Mouse (Mus musculus) kidney, embryonic 16.5 days (tissue): ENCODE data around the gene Calm1. TPM values are rescaled to one million over a fixed set of nuclear protein-coding genes. Genes with fewer than 3 reads are reported as not detected.

Source experiments
- ATAC-seq: fragments of 200-750 bp; cut with Nextera tagmentation; 2 replicates; pipeline ENCODE4 v1.8.0; 2017; ENCODE audit warnings: moderate TSS enrichment; ENCODE audit not compliant: low FRiP score, low TSS enrichment
- H3K27ac ChIP-seq: fragments of 300-500 bp; sonication (generic); 2 replicates; pipeline ENCODE4 v1.5.1; 2014; ENCODE audit warnings: low read length
- H3K27me3 ChIP-seq: fragments of 300-500 bp; sonication (generic); 2 replicates; pipeline ENCODE4 v1.6.1; 2014; ENCODE audit warnings: low read length, control low read depth, mixed read lengths; ENCODE audit not compliant: insufficient read depth
- H3K36me3 ChIP-seq: fragments of 300-500 bp; sonication (generic); 2 replicates; pipeline ENCODE4 v1.6.1; 2014; ENCODE audit warnings: low read length, control low read depth, mixed read lengths; ENCODE audit not compliant: insufficient read depth
- H3K4me1 ChIP-seq: fragments of 300-500 bp; sonication (generic); 2 replicates; pipeline ENCODE4 v1.6.1; 2014; ENCODE audit warnings: low read length, control low read depth, mixed read lengths; ENCODE audit not compliant: insufficient read depth
- H3K4me2 ChIP-seq: fragments of 300-500 bp; sonication (generic); replicated peaks from 2 replicates; pipeline ENCODE4 v1.6.1; 2014; ENCODE audit warnings: low read depth, low read length
- H3K4me3 ChIP-seq: fragments of 300-500 bp; sonication (generic); 2 replicates; pipeline ENCODE4 v1.5.1; 2014; ENCODE audit warnings: mild to moderate bottlenecking, low read length
- H3K9ac ChIP-seq: fragments of 300-500 bp; sonication (generic); replicated peaks from 2 replicates; pipeline ENCODE4 v1.6.1; 2014; ENCODE audit warnings: low read length
- H3K9me3 ChIP-seq: fragments of 300-500 bp; sonication (generic); 2 replicates; pipeline ENCODE4 v1.6.1; 2016; ENCODE audit warnings: low read length, control low read depth
- WGBS: fragments of 180-500 bp; shearing (Covaris S2); extraction: QIAGEN DNeasy Blood & Tissue Kit; methylation state at CpG from one replicate; pipeline ENCODE4 v1.1.7; 2014; 5-methylcytosine and 5-hydroxymethylcytosine counted together
- polyA plus RNA-seq: library from polyadenylated mRNA; unstranded; fragments of >200 nt; fragmentation: Nextera tagmentation; extraction: Ambion mirVana; gene quantifications from 2 replicates; pipeline ENCODE4 v1.2.1, GENCODE M21; 2015

Calm1 gene
- polyA plus RNA-seq, 1 experiment from 2014 or later = 1,160 TPM

DNA sequence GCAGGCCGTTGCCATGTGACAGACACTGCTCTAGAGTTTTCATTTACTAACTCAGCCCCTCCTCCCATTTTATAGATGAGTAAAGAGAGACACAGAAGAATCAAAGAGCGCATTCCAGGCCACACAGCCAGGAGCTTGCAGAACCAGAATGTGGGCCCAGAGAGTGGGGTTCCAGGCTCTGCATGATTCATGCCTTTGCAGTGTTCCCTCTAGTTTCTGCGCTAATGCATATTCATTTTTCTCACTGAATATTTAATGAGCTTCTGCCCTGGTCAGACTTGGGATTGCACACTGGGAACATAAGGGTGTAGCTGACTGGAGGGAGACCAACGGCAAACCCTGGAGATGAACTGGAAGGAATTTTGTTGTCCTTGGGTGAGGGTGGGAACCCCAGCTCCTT lies 55.2 kb downstream of the Calm1 start:
- Histone ChIP-seq H3K9me3 (no peaks in the 10 kb centered on the region), H3K9ac (no peak overlapping the region), H3K27me3 (no peaks in the 10 kb centered on the region), H3K27ac (no peak overlapping the region), H3K4me3 (no peak overlapping the region), H3K4me1 (no peaks in the 10 kb centered on the region), H3K36me3 (no peaks in the 10 kb centered on the region), H3K4me2 (no peak overlapping the region)
- WGBS = 86% methylated on average over 4 of the region's 4 CpGs
- ATAC-seq = no peak

DNA sequence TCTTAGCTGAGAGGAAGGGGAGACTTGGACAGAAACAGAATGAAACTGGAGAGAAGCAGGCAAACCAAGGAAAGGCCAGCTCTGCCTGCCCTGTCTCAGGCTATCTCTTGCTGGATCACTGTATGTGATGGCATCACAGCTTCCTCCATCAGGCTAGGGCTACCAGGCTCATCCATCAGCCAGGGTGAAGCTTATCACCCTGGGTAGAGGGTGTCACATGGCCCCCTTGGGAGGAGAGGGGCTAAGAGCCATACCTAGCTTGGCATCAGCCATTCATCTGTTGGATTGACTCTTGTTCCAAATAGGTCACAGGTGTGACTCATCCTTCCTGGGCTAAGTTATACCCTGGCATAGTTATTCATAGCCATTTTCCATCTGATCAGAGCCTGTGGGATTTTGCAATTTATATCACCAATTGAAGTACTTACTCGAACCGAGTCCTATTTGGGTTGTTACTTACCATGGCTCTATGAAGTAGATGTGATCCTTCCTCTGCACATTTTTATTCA lies 56.3 kb downstream of the Calm1 start:
- H3K27ac ChIP-seq = no peak overlapping the region
- ATAC-seq = no peak
- H3K4me3 ChIP-seq = no peak overlapping the region

DNA sequence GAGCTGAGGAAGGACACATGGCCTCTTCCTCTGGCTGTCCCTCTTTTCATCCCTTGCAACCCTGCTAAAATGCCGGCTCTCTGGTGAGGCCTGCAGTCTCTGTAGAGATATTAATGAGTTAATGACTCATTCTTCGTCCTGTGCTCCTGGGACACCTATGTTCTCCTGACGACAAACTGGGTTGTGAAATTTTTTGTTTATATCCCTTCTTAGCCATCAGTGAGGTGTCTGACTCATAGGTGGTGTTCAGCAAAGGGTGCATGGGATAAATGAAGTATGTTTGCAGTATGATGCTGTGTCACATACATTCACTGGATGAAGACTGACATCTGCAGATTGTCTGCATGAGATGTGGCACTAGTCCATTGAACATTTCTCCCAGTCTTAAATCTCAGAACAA lies 58.5 kb downstream of the Calm1 start:
- no peaks in the 10 kb centered on the region for H3K27me3 ChIP-seq
- H3K36me3 ChIP-seq = no peaks in the 10 kb centered on the region

More for the DNA sequence above, 56.3 kb downstream of the Calm1 start:
- 86% methylated on average over 2 of the region's 2 CpGs for WGBS
- Histone ChIP-seq H3K9me3 (no peaks in the 10 kb centered on the region), H3K4me1 (no peaks in the 10 kb centered on the region), H3K27me3 (no peaks in the 10 kb centered on the region), H3K9ac (no peak overlapping the region), H3K4me2 (no peak overlapping the region), H3K36me3 (no peaks in the 10 kb centered on the region)

More for the DNA sequence above, 58.5 kb downstream of the Calm1 start:
- Histone ChIP-seq H3K4me3 (no peak overlapping the region), H3K4me2 (no peak overlapping the region), H3K4me1 (no peaks in the 10 kb centered on the region), H3K9me3 (no peaks in the 10 kb centered on the region), H3K9ac (no peak overlapping the region), H3K27ac (no peak overlapping the region)
- no peak for ATAC-seq
- WGBS = 71% methylated on average over 3 of the region's 3 CpGs

Other genes starting within 250 kb of the Calm1 start
- gene Kcnk13, start 234.9 kb upstream of the Calm1 start, polyA plus RNA-seq = 0.21 and 0.23 TPM in 2 replicates
- gene Psmc1, start 89.3 kb upstream of the Calm1 start, polyA plus RNA-seq = 313 and 320 TPM in 2 replicates
- 18.2 and 19.1 TPM in 2 replicates for gene Nrde2, start 39.8 kb upstream of the Calm1 start, polyA plus RNA-seq